Mouse (Mus musculus) liver, adult (tissue): ENCODE data around the gene Map2.

Experiments
- GATA4 ChIP-seq: IDR thresholded peaks from 2 replicates; pipeline ENCODE4 v1.6.1; 2014; ENCODE audit warnings: mild to moderate bottlenecking, low read length; ENCODE audit not compliant: insufficient replicate concordance

Map2 gene

DNA sequence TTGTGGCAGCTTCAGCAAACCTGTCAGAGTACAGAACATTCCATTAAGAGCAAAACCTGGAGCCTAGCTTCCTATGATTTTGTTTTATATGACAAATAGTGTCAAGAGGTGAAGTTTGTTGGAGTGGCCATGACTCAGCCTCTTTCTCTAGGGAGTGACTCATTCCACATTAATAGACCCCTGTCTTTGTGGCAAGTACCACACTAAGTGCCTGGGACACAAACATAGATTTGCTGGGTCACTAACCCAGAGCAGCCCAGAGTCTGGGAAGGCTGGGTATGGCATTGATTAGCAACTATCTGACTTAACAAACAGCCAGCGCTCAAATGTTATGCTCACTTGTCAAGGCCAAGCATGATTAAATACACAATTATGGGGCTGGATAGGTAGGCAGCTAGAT, 69.8 kb downstream of the Map2 start:
- no peak for TF ChIP-seq GATA4

DNA sequence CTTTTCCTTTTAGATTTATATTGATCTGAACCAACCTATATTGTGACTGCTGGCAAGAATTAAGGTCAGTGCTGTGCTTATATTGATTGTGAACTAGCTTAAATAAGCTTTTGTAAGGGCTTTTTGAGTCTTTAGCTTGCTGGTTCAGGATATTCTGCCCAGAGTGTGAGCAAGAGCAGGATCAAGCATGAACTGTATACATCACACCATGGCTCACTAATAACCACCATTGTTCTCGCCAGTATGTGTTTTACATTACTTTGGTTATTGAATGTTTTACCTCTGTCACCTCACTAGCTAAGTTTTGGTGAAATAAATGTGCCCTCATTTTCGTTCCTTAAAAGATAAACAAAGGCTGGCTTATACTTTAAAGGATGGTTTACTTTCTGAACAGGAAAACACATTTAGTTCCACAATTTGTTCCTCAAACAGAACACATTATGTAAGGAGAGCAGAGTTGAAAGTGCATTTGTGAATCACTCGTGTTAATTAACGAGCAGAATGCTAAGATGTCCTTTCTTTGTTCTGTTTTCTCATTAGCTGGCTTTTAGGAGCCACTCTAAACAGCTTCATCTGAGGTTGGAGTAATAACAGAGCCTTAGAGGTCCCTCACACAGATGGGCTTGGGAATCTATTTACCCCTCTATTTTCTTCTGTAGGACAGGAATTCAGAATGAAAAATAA, 76.7 kb downstream of the Map2 start:
- TF ChIP-seq GATA4 = no peak

DNA sequence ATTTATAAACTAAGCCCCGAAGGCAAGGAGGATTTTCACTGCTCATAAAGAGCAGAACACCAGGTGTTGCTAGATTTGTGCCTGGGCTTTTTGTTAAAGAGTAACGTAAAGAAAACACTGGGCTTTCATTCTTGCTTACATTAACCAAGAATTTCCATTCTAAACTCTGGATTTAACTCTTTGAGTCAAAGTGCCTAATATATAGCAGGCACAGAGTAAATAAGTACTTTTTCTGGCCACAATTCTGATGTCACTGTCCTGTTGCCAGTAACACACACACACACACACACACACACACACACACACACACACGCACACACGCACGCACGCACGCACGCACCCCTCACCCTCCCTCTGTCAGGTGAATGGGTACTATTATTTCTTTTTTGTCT, 77.3 kb downstream of the Map2 start:
- no peak for TF ChIP-seq GATA4

DNA sequence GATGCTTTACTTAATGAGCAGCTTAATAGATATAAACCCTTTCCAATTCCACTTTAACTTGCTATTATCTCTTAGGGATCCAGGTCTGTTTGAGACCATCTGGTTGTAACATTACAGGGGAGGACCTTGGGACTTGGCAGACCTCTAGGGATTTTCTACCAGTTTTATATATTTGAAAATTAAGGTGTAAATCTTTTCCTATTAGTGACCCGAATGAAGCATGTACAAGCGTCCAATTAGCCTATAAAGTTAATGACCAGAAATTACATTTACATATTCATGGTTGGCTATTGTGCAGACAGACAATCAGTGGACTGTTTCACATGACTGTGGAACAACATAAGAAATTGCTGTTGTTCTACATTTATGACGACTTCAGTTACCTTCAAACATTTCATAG, 88.1 kb downstream of the Map2 start:
- TF ChIP-seq GATA4 = no peak

DNA sequence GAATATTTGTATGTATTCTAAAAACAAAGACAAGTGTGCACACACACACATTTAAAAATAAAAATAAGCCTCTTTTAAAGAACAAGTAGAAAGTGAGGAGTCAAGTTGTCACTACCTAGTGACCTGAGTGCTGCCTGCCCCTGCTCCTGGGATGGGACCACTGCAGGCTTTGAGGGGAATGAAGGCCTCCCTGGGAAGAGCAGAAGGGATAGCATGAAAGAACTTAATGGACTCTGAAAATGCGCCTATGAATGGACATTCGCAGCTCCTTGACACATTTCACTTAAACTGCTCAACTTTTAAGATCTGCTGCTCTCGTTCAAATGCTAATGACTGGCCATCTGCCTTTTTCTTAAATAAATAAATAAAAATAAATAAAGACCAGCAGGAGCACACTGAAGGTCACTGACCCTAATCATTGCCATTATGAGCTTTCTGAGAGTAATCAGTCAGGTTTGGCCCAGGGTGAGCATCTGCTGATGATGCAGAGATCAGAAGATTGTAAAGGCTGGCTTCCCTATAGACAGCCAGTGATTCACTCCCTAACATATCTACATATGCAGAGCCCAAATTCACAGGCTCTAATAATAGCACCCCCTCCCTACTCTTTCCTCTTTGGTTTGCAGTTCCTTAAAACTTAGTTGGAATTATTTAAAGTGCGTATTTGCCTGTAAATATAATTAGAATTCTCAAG, 91.3 kb downstream of the Map2 start:
- TF ChIP-seq GATA4 = no peak

DNA sequence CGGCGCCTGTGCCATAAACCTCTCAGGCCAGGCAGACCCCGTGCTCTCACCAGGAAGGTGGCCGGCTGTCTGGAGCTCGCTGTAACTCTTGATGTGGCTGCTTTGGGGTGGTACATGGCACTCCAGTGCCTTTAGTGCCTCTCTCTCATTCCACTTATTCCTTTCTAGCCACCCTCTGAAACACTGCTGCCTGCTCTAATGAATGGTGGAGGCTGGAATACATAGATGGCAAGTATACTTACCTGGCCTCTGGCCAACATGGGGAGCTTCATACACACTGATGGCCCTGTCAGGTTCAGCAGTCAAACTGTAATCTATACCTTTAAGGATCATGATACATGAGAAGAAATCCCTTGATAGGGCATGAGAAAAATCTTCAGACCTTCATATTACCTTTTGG, 102.6 kb downstream of the Map2 start:
- TF ChIP-seq GATA4 = no peak

DNA sequence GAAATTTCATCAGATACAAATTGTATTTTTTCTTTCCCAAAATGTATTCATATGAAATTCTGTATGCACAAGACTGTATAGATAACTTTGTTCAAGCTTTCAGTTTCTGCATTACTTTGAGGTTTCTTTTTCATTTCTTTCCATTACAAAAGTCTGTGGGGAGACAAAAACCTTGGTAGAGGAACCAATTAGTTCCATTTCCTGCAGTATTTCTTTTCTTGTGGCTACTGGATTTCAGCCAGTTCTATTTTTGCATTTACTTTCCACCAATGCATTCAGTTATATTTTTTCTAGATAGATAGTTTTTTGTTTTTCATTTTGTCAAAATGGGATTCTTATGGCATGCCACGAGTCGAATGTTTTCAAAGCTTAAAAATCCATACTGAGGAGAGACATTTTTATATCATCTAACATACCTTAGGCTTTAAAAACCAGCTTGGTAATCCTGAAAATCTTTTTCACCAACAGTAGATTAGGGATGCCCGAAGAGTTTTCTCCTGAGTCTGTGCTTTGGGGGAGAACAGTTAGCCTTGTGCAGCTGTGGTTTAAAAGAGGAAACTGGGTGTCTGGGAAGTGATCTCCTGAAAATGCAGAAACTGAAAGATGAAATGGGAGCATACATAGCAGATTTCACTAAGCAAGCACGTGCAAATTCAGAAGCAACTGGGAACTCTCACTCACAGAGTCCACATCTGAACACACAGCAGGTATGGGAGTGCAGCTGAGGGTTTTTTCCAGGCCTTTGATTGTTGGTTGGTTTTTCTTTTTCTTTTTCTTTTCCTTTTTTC, 104.3 kb downstream of the Map2 start:
- TF ChIP-seq GATA4 = no peak

DNA sequence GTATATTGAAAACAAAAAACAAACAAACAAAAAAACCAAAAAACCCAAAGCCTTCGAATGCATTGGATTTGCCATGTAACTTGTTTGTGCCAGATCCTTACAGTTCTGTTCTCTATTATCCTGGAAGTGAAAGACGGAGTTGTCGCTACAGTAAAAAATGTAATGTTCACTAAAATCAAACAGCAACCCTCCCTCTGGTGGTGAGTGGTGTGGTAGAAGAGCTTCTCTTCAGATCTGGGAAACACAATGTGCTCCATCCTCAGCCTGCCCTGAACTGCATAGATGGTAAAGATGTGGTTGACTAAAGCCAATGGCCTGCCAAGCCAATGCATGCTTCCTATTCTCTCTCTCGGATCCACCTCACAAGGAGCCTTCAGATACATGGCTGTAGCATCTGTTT, 105.1 kb downstream of the Map2 start:
- TF ChIP-seq GATA4 = no peak

DNA sequence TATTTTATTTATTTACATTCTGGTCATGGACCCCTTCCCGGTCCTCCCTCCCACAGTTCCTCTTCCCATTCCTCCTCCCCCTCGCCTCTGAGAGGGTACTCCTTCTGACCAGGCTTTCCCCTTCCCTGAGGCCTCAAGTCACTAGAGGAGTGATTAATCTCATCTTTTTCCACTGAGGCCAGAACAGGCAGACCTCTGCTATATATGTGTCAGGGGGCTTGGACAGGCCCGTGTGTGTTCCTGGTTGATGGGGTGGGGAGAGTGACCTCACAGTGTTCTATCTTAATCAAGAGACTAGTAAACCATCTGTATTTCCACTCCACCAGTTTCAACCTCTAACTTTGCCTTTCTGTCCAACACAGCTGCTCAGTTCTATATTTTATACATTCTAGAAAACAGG, 107.4 kb downstream of the Map2 start:
- TF ChIP-seq GATA4 = no peak

DNA sequence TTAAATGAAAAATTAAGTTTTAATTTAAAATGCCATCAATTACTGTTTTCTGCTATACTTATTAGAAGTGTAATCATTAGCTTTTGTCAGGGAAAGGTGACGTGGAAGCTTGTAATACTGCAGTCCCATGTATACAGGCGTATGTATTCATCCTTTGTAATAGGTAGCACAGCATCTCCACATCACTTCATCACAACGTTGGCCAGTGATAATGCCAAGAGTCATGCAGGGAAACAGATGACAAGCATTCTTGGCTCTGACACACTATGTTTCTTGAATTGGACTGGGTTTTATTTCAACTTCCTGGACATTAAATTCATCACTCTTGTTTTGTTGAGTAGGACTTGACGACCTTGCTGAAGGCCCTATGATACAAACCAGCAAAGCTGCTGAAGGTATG, 113.9 kb downstream of the Map2 start:
- TF ChIP-seq GATA4 = no peak

DNA sequence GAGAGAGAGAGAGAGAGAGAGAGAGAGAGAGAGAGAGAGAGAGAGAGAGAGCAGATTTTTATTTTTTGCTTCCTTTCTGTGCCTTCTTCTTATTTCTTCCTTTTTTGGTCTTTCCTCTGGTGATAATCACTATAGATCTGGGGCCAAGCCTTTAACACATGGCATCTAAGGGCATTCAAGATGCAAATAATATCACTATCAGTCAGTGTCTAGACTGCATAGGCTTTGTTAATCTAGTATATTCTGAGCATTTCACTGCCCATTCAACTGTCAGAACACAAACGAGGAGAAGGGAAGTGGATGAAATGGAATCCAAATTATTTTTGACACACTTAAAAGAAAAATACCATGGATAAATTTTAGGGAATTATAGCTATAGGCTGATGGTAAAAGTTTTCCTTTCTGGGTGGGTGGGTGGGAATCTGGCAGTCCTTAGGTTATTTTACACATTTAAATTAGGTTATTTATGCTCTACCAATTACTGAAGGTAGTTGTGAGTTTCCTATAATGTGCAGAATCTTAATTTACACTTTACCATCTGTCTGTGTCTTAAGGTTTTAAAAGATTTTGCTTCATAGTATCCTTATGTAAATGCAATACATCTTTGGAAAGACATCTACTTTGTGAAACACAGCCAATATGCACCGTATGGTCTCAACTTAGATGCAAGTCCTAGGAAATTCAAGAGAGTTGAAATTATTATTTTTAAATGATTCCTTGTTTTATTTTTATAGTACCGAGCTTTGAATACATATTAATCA, 117.2 kb downstream of the Map2 start:
- TF ChIP-seq GATA4 = no peak

DNA sequence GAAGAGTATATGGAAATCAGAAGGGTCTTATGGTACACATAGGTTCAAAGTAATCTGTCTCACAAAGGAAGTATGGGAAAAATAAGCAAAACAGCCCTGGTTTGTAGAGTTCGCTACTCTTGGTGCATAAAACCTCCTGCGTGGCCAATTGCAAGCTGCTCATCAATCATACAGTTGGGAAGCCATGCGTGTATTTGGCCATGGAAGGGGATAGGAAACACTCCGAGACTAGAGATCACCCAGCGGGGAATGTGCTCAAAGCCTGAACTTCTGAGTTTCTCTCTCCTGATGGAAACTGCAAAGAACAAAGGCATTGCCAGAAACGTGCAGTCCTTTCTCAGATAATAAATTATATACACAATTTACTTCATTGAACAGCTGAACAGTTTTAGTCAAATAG, 124.3 kb downstream of the Map2 start:
- no peak for TF ChIP-seq GATA4

DNA sequence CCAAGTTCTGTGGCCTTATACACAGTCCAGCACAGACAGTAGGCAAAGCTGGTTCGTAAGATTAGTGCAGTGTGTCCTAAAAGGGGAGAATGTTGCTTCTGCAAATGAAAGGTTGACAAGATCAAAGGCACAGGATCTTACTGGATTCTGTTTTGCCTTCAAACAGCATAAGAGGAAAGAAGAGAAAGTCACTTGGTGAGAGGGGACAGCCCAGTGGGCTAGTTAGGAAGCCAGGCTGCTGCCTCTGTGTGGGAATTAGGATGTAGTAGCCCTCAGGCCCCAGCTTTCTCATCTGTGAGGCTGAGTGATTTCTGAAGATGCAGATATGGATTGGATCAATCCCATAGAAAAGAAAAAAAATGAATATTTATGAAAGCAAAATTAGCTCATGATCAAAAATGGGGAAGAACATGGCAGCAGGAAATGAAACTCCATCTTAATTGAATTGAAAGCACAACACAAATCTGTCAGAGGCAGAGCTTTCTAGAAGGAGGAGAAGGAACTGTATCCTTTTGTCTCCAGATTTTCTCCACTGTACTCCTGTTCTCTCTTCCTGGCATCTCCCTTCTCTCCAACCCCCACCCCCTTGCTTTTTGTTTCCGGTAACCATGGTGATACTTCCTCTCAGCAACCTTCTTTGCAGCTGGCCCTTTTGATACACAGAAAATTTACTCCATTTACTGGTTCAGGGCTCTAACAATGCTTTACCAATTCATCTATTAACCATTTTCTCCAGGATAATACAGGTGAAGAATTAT, 145.5 kb downstream of the Map2 start:
- no peak for TF ChIP-seq GATA4

DNA sequence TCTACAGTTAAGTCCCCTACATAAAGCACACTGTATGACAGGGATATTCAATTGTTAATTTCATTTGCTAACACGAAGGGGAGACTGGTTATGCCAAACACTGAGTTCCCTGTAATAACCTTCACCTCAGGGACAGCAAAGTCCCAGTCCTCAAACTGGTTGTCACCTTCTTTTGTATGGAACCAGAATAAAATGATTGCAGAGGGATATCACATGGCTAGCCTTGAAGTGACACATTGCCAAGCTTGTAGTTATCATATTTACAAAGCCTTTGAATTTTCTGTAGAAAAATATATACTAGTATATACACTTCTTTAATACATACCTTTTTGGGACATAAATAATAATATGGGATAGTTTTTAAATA, 146.0 kb downstream of the Map2 start:
- TF ChIP-seq GATA4 = no peak

DNA sequence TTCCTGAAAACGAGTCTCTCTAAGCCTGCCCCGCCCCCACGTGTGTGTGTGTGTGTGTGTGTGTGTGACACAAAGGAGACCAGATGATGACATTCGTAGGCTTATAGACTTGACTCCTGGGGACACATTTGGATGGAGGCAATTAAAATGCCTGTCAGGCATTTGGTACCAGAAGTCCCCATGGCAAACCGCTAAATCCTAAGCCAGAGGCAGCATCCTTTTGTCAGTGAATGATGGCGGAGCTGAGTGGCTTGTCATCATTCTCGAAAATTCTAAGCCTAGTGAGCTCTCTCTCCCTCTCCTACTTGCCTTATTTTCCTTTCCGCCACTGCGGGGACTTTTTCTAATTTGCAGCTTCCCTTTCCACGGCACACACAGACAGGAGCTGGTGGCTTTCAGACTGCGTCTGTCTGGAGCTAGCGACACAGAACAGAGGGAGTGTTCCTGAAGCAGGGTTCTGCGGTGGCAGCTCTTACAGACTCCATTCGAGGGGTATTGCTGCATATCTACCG, 146.6 kb downstream of the Map2 start:
- no peak for TF ChIP-seq GATA4
